Mouse (Mus musculus) gastrocnemius, adult 8-10 months (tissue): Measurements from ENCODE around the gene Kmt5a. TPM values are rescaled to one million over a fixed set of nuclear protein-coding genes. Genes with fewer than 3 reads are reported as not detected.
A peak's percentile ranks its signal among the peaks of the same experiment; 100 is the strongest.

ENCODE experiments used
- DNase-seq, 2 experiments: peaks; one replicate each; pipeline ENCODE4 v3.0.0; 2022; ENCODE audit warnings: low spot score in 2 of 2
- total RNA-seq, 4 experiments: library from RNA; stranded (reverse); gene quantifications; 2 replicates each; pipeline ENCODE4 v1.2.4; 2022

Gene Kmt5a
- 100 to 1,000 TPM; 217 to 342 (median 227) TPM for total RNA-seq

DNA sequence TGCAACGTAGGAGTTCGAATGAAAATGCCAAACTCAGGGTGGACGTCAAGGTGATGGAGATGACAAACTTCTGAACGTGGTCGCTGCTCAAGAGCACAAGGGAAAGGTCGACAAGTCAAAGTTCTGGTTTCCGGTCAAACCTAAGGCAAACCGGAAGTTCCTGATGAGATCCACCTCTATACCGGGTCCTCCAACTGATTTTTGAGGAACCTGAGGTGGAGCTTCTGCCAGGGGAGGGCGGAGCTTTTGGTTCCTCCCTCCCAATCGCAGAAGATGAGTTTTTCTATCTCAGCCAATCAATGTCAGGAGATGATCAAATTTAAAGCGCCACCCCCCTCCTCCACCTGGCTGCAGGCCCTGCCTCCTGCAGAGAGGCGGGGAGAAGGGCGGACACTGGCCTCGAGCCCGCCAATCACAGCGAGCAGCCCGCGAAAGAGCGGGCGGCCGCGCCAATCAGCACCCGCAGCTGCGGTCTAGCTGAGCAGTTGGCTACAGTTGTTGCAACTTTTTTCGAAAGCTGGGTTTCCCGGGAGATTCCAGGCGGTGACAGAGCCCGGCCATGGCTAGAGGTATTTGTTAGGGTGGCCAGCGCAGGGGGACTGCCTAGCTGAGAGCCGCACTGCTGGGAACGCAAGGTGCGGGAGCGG is at the start of gene Kmt5a:
TSS of gene Kmt5a (plus strand) at position 484 of the 647 bp plus-strand sequence.
- DNase-seq: peak; percentile 93 to 95

DNA sequence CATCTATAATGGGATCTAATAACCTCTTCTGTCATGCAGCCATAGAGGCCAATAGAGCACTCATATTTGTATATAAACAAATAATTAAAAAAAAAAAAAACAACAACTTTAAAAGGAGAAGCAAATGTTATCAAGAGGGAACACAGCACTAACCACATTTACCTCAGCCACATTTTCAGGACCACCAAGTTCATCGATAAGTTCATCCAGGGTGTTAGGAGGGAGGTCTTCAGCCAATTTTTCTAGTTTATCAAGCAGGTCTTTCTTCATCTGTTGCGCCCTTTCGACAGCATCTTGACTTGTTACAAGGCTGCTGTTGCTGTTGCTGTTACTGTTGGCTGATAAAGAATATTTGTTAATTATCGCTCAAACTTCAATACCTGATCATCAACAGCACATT is 47.3 kb upstream of the Kmt5a start:
- no peak for DNase-seq

DNA sequence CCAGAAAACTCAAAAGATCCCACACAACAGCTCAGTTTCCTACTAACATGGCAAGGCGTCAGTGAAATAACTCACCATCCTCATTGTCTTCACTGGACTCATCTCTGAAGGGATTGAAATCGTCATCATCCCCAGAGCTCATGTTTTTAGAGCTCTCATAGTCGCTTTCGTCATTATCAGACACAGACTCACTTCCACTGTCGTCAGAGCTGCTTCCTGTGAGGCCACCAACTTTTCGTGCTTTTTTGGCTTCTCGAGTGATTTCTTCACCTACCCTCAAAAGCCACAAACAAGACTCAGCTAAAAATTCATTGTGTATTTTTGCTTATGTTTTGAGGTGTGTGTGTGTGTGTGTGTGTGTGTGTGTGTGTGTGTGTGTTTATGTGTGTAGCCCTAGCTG is 46.0 kb upstream of the Kmt5a start:
- no peak for DNase-seq

GRCm38 (mm10) chr5:124410808-124411207 is 28.9 kb upstream of the Kmt5a start:
- DNase-seq: no peak

GRCm38 (mm10) chr5:124412163-124412562 is 27.6 kb upstream of the Kmt5a start:
- no peak for DNase-seq

DNA sequence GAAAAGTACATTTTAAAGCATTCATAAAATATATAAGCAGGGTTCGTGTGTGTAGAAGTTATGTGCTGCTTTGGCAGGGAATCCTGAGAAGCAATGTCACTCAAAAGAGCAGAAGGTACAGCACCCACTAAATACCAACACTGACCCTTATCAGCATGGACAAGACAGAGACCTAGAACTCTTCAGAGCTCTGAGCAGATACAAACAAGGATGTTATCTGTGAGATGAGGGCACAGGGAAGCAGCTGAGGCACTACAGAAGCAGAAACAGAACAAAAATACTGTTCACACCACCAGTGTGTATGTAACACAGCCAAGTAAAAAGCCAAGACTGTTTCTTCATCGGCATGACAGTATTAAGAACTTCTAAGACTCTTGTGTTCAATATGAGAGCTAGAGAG is 20.8 kb upstream of the Kmt5a start:
- DNase-seq: no peak

DNA sequence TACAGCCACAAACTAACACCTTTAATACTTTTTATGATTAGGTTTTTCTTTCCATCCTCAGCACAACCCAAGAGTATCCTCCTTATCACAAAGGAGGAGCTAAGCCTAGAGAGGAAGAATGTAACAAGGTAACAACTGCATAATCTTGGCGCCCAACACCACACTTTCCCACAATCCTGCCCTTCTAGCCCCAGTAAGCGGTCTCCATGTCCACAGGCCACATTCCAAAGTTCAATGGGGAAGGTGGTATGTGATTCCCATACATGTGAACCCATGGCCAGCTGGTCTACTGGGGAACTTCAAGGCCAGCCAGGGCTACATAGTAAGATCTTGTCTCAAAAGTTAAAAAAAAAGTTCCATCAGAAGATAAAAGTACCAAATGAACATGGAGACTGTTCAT is 17.9 kb upstream of the Kmt5a start:
- no peak for DNase-seq

DNA sequence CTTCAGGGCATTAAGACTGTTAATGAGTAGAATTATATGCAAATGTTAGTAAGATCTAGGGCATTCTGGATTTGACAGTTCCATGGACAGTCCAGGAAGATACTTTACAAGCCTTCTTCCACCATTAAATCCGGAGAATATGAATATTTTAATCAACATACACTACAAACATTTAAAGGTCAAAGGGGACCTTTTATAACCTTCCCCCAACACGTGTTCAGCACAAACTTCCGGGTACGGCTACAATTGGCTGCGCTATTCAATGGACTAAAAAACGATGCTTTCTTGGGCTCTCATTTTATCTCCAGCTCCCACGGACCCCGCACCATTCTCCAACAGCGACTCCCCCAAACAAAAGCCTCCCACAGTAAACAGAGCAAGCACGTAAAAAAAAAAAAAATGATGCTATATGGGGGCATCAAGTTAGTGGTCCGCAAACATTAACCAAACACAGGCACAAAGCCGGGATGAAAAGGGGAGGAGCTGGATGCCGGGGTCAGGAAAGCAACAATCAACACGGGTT is 15.5 kb upstream of the Kmt5a start:
- DNase-seq: no peak

DNA sequence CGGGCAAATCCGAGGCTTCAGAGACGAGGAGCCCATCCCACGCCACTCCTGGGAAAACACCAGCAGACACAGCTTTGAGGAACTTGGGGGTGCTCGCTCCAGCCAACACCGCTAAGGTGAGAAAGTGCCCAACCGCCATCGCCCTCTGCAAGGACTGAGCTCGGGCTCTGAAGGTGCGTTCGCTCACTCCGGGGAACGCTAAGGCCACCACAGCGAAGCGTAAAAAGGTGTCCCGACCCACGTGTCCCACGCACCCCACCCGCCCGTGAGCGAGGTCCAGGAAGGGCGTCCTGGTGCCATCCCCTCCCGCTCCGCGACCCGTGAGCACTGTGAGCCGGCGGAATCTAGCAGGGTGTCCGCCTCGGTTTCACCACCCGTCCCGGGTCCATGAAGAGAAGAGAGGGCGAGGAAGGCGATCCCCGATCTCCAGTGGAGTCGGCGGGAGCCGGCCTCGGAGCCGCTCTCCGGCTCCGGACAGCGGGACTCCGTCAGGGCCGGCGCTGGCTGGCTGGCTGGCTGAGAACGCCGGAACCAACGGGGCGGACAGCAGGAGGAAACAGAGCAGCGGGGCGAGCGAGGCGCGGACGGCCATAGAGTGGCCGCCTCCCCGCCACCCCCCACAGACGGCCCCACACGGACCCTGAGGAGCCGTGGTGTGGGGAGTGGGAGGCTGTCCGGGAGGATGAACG is 14.9 kb upstream of the Kmt5a start:
- DNase-seq: no peak

GRCm38 (mm10) chr5:124425412-124426259 is 14.1 kb upstream of the Kmt5a start, which contains the start of gene Sbno1:
Gene Sbno1, minus strand, starts transcription at chr5:124426001.
- DNase-seq: peak; percentile 90 to 96

DNA sequence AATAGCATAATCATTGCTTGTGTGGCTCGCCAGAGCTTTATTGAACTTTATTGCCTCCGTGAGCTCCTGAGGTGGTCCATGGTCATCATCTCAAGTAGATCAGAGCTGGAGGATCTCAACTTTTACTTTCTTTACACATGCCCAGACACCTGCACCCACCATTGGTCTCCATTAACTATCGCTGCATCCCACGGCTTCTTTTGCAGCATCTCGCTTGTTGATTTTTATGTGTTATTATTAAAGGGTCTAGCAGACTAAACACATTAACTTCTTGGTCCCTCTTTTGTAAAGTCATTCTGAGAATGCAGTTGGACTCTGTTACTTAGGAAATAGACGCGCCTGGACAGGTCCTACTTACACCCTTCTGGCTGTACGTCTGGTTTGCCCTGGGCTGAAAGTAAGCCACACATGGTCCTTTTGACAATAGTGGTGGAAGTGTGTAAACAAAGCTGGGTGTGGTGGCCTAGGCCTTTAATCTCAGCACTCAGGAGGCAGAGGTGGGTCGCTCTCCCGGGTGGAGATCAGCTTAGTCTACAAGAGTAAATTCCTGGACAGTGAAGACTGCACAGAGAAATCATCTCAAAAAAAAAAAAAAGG is 13.2 kb upstream of the Kmt5a start:
- no peak for DNase-seq

DNA sequence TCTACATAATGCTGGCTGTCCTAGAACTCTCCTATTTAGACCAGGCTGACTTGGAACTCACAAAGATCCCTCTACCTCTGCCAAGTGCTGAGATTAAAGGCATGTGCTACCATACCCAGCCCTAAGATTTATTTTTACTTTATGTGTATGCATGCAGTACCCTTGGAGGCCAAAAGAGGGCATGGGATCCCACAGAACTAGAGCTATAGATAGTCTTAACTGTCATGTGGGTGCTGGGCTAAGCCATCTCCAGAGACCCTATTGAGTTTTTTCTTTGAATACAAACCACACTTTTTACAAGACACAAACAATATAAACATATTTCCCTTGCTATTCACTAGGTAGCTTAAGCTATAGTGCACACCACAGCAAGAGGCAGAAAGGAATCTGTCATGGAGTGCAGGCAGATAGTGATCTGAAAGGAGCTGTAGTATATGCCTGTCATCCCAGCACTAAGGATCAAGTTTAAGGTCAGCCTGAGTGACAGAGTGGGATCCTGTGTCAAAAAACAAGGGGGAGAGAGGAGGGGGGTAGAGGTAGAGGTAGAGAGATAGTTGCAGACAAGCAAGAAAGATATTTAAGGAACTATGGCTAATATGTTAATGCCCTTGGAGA is 7.2 kb upstream of the Kmt5a start:
- peak; percentile 67 to 75 for DNase-seq

DNA sequence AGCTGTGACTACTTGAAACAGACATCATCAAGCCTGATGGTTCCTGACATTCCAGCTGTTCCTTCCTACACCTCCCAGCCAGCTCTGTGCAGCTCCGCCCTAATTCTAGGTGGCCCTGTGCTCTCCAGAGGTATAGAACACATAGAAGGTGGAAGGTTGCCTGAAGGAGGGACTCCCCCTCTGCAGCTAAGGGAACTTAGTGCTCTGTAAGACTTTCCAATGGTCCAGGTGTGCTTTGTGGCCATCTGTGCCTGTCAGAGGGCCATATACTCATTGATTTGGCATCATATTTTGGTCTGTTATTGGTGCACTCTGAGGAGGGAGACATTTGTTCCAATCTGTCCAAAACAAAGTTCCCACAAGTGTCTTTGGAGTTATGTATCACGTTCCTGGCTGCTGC is 6.7 kb upstream of the Kmt5a start:
- no peak for DNase-seq

DNA sequence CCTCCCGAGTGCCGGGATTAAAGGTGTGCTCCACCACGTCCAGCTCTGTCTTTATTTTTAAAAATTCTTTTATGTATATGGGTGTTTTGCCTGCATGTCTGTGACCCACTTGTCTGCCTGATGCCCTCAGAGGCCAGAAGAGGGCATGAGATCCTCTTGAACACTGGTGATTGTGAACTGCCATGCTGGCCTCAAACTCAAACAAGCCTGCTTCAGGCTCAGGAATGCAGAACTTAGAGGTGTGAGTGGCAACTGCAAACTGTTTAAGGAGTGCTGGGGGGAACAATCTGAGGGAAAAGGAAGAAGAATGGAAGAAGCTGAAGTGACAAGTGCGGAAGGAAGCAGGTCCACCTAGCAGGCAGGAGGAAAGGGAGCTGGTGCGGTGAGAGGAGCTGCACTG is 1.5 kb upstream of the Kmt5a start:
- DNase-seq: no peak

DNA sequence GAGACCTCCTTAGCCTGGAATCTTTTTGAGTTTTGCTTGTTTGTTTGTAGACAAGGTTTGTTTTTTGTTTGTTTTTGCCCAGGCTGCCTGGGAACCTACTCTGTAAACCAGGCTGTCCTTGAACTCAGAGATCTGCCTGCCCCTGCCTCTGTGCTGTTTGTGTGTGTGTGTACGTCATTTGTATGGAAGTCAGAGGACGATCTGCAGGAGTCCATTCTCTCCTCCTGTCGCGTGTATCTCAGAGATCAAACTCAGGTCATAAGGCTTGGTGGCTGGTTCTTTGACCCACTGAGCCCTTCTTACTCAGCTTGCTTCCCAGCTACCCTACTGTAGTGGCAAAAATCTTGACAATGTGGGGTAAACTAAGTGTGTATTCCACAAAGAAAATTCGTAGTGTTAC is 984 bp upstream of the Kmt5a start:
- DNase-seq: no peak

GRCm38 (mm10) chr5:124440094-124440701 is 468 bp downstream of the Kmt5a start:
- DNase-seq: peak; percentile 63 to 67

GRCm38 (mm10) chr5:124442628-124443027 is 2.9 kb downstream of the Kmt5a start:
- no peak for DNase-seq

GRCm38 (mm10) chr5:124444208-124444607 is 4.5 kb downstream of the Kmt5a start:
- DNase-seq: no peak

DNA sequence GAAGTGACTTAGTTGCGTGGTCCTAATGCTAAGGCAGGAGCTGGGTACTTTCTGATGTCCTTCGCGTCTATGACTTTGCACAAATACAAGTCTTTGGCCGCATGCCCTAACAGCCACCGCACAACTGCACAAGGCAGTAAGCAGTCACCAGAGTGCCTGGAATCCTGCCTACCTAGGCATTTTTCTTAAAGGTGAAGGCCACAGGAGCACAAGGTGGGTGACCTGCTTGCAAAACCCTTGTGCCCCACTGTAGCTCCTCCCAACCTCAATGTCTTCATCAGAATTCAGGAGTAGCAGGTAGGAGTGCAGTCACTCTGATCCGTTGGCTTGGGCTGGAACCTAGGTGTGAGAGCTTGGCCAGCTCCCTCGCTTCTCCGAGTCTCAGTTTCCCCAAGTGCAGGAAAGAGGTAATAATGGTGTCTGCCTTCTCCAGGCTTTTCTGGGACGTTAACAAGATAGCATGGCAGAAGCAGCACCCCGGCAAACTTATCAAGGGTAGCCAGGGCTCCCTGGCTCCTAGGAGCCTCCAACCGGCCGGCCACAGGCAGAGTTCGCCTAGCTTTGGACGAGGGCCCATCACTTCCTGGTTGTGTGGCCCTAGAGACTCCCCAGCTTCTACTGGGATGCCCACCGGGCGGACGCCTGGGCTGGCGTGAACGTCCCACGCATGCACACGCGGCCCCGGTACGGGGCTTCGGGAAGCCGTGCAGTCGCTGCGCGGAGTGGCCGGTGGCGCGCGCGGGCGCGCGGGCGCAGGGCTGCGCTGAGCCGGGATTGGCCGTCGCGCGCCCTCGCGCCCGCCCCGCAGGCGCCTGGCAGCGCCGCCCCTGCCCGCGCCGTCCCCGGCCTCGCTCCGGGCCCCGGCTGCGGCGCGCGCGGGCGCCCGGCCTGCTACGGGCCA is 5.2 kb downstream of the Kmt5a start:
- peak; percentile 41 to 63 for DNase-seq
